Mouse (Mus musculus): ENCODE data around the gene Bloc1s3. TPM values are rescaled to one million over a fixed set of nuclear protein-coding genes. Genes with fewer than 3 reads are reported as not detected.

The Bloc1s3 gene
- polyA plus RNA-seq, 1 experiment from 2014 or later, result 2.2 TPM

DNA sequence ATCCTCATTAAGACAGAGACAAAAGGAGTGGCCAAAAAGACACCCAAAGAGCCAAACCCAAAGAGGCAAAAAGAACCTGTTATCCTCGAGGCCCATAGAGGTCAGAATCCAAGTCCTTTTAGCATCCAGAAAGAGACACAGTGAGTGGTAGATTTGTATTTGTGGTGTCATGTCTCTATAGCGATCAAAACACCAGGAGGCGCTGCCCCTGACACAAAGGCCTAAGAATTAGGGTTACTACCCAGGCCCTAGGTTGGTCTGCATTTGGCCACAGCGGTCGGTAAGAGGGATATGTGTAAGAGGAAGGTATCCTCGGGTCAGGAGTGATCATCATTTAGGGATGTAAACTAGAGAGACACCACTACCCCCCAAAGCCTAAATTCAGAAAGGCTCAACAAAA is 1.8 kb downstream of the Bloc1s3 start:
- H3K9ac ChIP-seq (replicated peaks; ENCODE audit: low read length), result no peak overlapping the region
- ATAC-seq (ENCODE audit: low FRiP score, low TSS enrichment), result no peak
- no peak overlapping the region for H3K4me3 ChIP-seq (ENCODE audit: low read length)
- H3K27ac ChIP-seq (ENCODE audit: low read length), result no peak overlapping the region
- peaks cover 23% of the 10 kb centered on the region for H3K4me1 ChIP-seq (ENCODE audit: insufficient read depth, low read length)
- 35% methylated on average over 6 of the region's 6 CpGs for WGBS
- no peaks in the 10 kb centered on the region for H3K36me3 ChIP-seq (ENCODE audit: insufficient read depth, low read length)
- H3K4me2 ChIP-seq (replicated peaks; ENCODE audit: low read depth, low read length), result 0 out of 2 replicates have a peak overlapping the region, but pooled peaks have one; percentile 84
- H3K27me3 ChIP-seq (ENCODE audit: insufficient read depth, low read length), result no peaks in the 10 kb centered on the region
- H3K9me3 ChIP-seq (ENCODE audit: low read length), result no peaks in the 10 kb centered on the region

DNA sequence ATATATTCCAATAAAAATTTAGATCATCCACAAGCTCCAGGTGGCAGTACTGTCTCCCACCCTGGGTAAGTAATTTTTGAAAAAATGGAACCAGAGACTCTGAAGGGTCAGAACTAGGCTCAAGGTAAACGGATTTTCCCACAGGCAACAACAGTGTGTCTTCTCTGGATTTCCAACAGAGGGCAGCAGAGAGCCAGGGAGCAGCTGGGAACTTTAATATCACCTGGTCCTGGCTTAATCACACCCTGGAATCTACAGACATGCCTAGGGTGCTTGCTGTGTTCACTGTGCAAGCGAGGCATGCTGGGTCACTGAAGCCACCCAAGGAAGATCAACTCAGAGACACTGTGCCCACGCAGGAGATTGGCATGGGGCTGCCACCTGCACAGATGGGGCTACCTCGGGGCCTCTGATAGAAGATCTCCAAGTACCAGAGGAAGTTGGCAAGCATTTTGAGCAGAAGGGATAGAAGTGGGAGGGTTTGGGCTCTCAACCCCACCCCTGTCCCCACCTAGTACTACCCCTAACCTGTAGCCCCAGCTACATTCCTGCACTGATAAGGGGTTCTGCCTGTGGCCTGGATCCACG is 4.6 kb downstream of the Bloc1s3 start:
- no peak overlapping the region for H3K9ac ChIP-seq (replicated peaks; ENCODE audit: low read length)

GRCm38 (mm10) chr7:19501658-19502057 is 6.5 kb downstream of the Bloc1s3 start:
- H3K4me3 ChIP-seq (ENCODE audit: low read length), result no peak overlapping the region
- peaks cover 4% of the 10 kb centered on the region; the same call in 1 of the 2 replicates for H3K4me1 ChIP-seq (ENCODE audit: insufficient read depth, low read length)
- no peak overlapping the region for H3K27ac ChIP-seq (ENCODE audit: low read length)
- no peak overlapping the region for H3K9ac ChIP-seq (replicated peaks; ENCODE audit: low read length)
- no peaks in the 10 kb centered on the region for H3K27me3 ChIP-seq (ENCODE audit: insufficient read depth, low read length)
- no peaks in the 10 kb centered on the region for H3K9me3 ChIP-seq (ENCODE audit: low read length)
- 66% methylated on average over 4 of the region's 4 CpGs for WGBS
- no peak for ATAC-seq (ENCODE audit: low FRiP score, low TSS enrichment)
- no peaks in the 10 kb centered on the region for H3K36me3 ChIP-seq (ENCODE audit: insufficient read depth, low read length)
- H3K4me2 ChIP-seq (replicated peaks; ENCODE audit: low read depth, low read length), result no peak overlapping the region

More for the DNA sequence above, 4.6 kb downstream of the Bloc1s3 start:
- Histone ChIP-seq H3K27ac (ENCODE audit: low read length) (no peak overlapping the region), H3K27me3 (ENCODE audit: insufficient read depth, low read length) (no peaks in the 10 kb centered on the region), H3K4me2 (replicated peaks; ENCODE audit: low read depth, low read length) (no peak overlapping the region), H3K4me1 (ENCODE audit: insufficient read depth, low read length) (peaks cover 15% of the 10 kb centered on the region), H3K4me3 (ENCODE audit: low read length) (no peak overlapping the region), H3K36me3 (ENCODE audit: insufficient read depth, low read length) (no peaks in the 10 kb centered on the region), H3K9me3 (ENCODE audit: low read length) (no peaks in the 10 kb centered on the region)
- WGBS, result 31% methylated on average over 5 of the region's 5 CpGs
- ATAC-seq (ENCODE audit: low FRiP score, low TSS enrichment), result no peak

DNA sequence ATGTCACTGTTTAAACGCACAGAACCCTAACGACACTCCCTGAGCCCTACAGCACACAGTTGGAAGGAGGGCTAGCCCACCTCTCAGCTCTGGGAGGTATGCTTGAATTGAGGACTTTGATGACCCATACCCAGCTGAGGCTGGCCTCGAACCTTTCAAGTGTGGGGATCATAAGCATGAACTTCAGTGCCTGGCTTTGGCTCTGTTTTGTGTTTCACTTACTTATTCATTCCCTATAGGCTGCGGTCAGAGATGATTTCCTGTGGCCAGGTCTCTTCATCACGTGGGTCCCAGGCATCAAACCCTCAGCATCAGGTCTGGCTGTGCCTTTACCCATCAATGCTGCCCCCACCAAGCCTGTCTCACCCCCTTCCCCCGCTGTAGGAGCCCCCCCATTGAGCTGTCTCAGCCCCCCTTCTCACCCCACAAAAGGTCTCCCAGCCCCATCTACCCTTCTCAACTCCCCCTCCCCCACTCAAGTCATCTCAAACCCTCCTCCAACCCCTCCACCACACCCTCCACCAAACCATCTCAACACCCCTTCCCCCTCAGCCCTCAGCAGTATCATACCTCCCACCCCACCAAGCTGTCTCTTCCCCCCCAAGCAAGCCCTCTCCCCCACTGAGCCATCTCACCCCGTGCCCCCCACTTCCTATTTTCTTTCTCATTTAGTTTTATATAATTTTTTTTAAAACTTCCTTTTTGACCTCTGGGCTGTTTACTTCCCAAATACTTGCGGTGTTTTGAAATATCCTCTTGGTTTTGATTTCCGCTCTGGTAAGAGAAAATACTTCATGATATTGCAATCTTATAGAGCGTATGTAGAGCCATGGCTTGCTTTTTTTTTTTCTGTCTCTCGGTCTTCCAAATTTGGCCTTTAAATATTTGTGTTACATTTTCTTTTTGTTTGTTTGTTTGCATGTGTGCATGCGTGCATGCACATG is 7.5 kb downstream of the Bloc1s3 start:
- Histone ChIP-seq H3K4me1 (ENCODE audit: insufficient read depth, low read length) (peaks cover 2% of the 10 kb centered on the region; the same call in 1 of the 2 replicates), H3K4me3 (ENCODE audit: low read length) (no peak overlapping the region), H3K27ac (ENCODE audit: low read length) (no peak overlapping the region), H3K9me3 (ENCODE audit: low read length) (no peaks in the 10 kb centered on the region), H3K9ac (replicated peaks; ENCODE audit: low read length) (no peak overlapping the region), H3K27me3 (ENCODE audit: insufficient read depth, low read length) (no peaks in the 10 kb centered on the region), H3K4me2 (replicated peaks; ENCODE audit: low read depth, low read length) (no peak overlapping the region), H3K36me3 (ENCODE audit: insufficient read depth, low read length) (no peaks in the 10 kb centered on the region)
- 69% methylated on average over 12 of the region's 12 CpGs for WGBS
- ATAC-seq (ENCODE audit: low FRiP score, low TSS enrichment), result no peak

GRCm38 (mm10) chr7:19498326-19498725 is 9.8 kb downstream of the Bloc1s3 start:
- Histone ChIP-seq H3K27me3 (ENCODE audit: insufficient read depth, low read length) (no peaks in the 10 kb centered on the region), H3K9me3 (ENCODE audit: low read length) (no peaks in the 10 kb centered on the region), H3K27ac (ENCODE audit: low read length) (no peak overlapping the region), H3K4me2 (replicated peaks; ENCODE audit: low read depth, low read length) (no peak overlapping the region), H3K4me3 (ENCODE audit: low read length) (no peak overlapping the region), H3K9ac (replicated peaks; ENCODE audit: low read length) (no peak overlapping the region), H3K36me3 (ENCODE audit: insufficient read depth, low read length) (no peaks in the 10 kb centered on the region), H3K4me1 (ENCODE audit: insufficient read depth, low read length) (no peaks in the 10 kb centered on the region; the same call in 1 of the 2 replicates)
- 41% methylated on average over 4 of the region's 4 CpGs for WGBS
- no peak for ATAC-seq (ENCODE audit: low FRiP score, low TSS enrichment)

- Histone ChIP-seq H3K9me3 (ENCODE audit: low read length) (no peaks in the 10 kb centered on the region), H3K9ac (replicated peaks; ENCODE audit: low read length) (no peak overlapping the region), H3K27me3 (ENCODE audit: insufficient read depth, low read length) (peaks cover 5% of the 10 kb centered on the region), H3K4me1 (ENCODE audit: insufficient read depth, low read length) (peaks cover 4% of the 10 kb centered on the region; the same call in 1 of the 2 replicates), H3K4me2 (replicated peaks; ENCODE audit: low read depth, low read length) (no peak overlapping the region), H3K27ac (ENCODE audit: low read length) (no peak overlapping the region), H3K4me3 (ENCODE audit: low read length) (no peak overlapping the region), H3K36me3 (ENCODE audit: insufficient read depth, low read length) (no peaks in the 10 kb centered on the region)
- no peak for ATAC-seq (ENCODE audit: low FRiP score, low TSS enrichment)
- WGBS, result 67% methylated on average over 5 of the region's 5 CpGs
Observed at GRCm38 (mm10) chr7:19496214-19496555, 12.0 kb downstream of the Bloc1s3 start.

DNA sequence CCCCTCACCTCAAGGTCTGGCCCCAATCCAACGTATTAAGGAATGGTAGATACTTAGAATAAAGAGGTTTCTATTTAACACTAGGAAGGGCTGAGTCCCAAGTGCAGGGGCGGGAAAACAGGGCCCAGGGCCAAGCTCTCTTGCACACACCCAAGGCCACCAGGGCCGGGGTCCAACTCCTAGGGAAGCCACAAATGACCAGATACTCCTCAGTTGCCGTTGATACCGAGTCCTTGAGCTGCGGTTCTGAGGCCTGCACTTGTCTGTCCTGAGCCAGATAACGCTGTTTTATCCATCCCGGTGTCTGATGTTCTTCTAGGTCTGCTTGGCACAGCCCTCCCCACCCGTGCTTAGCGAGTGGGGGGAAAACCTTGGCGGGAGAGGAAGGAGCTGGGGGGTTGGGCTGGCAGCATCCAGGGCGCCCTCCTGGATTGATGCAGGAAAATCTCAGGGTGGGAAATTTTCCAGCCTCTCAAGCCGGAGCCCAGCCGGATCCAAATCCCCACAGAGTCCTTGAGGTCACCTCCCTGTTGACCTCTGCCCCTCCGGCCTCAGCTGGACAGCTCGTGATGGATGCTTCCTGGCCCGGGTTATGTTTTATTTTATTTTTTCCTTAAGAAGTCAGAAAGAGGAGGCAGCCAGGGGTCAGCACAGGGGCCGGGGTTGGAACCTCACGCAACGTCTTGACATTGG is 12.5 kb downstream of the Bloc1s3 start:
- WGBS, result 43% methylated on average over 20 of the region's 20 CpGs
- H3K4me2 ChIP-seq (replicated peaks; ENCODE audit: low read depth, low read length), result no peak overlapping the region
- no peak overlapping the region for H3K9ac ChIP-seq (replicated peaks; ENCODE audit: low read length)
- ATAC-seq (ENCODE audit: low FRiP score, low TSS enrichment), result no peak; the same call in 1 of the 2 replicates
- H3K36me3 ChIP-seq (ENCODE audit: insufficient read depth, low read length), result no peaks in the 10 kb centered on the region
- H3K9me3 ChIP-seq (ENCODE audit: low read length), result no peaks in the 10 kb centered on the region
- peaks cover 11% of the 10 kb centered on the region for H3K27me3 ChIP-seq (ENCODE audit: insufficient read depth, low read length)
- no peak overlapping the region for H3K27ac ChIP-seq (ENCODE audit: low read length)
- H3K4me3 ChIP-seq (ENCODE audit: low read length), result no peak overlapping the region
- peaks cover 4% of the 10 kb centered on the region; the same call in 1 of the 2 replicates for H3K4me1 ChIP-seq (ENCODE audit: insufficient read depth, low read length)

GRCm38 (mm10) chr7:19494751-19495474 is 13.3 kb downstream of the Bloc1s3 start:
- no peak overlapping the region for H3K27ac ChIP-seq (ENCODE audit: low read length)
- WGBS, result 82% methylated on average over 25 of the region's 25 CpGs
- no peak for ATAC-seq (ENCODE audit: low FRiP score, low TSS enrichment)

GRCm38 (mm10) chr7:19491731-19492130 is 16.4 kb downstream of the Bloc1s3 start:
- no peaks in the 10 kb centered on the region for H3K9me3 ChIP-seq (ENCODE audit: low read length)
- peak overlapping the region; percentile 33 for H3K4me3 ChIP-seq (ENCODE audit: low read length)
- H3K4me2 ChIP-seq (replicated peaks; ENCODE audit: low read depth, low read length), result peak overlapping the region; percentile 56
- ATAC-seq (ENCODE audit: low FRiP score, low TSS enrichment), result peak; percentile 49
- H3K4me1 ChIP-seq (ENCODE audit: insufficient read depth, low read length), result peaks cover 11% of the 10 kb centered on the region; the same call in 1 of the 2 replicates
- no peaks in the 10 kb centered on the region for H3K36me3 ChIP-seq (ENCODE audit: insufficient read depth, low read length)
- peak overlapping the region; percentile 58 for H3K9ac ChIP-seq (replicated peaks; ENCODE audit: low read length)
- 2% methylated on average over 26 of the region's 26 CpGs for WGBS
- H3K27me3 ChIP-seq (ENCODE audit: insufficient read depth, low read length), result peaks cover 43% of the 10 kb centered on the region
- peak overlapping the region; percentile 50; the same call in 1 of the 2 replicates for H3K27ac ChIP-seq (ENCODE audit: low read length)

More at GRCm38 (mm10) chr7:19494751-19495474, 13.3 kb downstream of the Bloc1s3 start:
- no peak overlapping the region for H3K4me3 ChIP-seq (ENCODE audit: low read length)
- H3K4me1 ChIP-seq (ENCODE audit: insufficient read depth, low read length), result peaks cover 4% of the 10 kb centered on the region; the same call in 1 of the 2 replicates
- H3K4me2 ChIP-seq (replicated peaks; ENCODE audit: low read depth, low read length), result no peak overlapping the region
- peaks cover 18% of the 10 kb centered on the region for H3K27me3 ChIP-seq (ENCODE audit: insufficient read depth, low read length)
- no peaks in the 10 kb centered on the region for H3K36me3 ChIP-seq (ENCODE audit: insufficient read depth, low read length)
- H3K9ac ChIP-seq (replicated peaks; ENCODE audit: low read length), result no peak overlapping the region
- H3K9me3 ChIP-seq (ENCODE audit: low read length), result no peaks in the 10 kb centered on the region
